Mouse (Mus musculus) regulatory T cell (primary cell): ENCODE measurements around the gene 4931406C07Rik.

Source experiments
- in situ Hi-C: fragments of 300-600 bp; cut with MboI, MseI; formaldehyde crosslinking; loops from one replicate; pipeline ENCODE4 v1.15.1; 2025; ENCODE audit warnings: high pct_unique_total_duplicates

The 4931406C07Rik gene

DNA sequence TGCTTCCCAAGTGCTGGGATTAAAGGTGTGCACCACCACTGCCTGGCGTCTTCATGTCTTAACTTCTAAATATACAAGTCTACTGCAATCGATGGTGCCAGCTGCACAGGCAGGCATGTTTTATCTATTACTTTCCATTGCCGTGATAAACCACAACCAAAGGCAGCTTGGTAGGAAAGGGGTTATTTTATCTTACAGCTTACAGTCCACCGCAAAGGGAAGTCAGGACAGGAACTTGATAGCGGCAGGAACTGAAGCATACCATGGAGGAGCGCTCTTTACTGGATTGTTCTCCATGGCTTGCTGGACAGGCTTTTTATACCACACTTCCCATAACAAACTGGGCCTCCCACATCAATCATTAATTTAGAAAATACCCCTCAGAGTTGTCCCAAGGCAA, 17.0 kb downstream of the 4931406C07Rik start:
- in situ Hi-C loops, result no loop called here

DNA sequence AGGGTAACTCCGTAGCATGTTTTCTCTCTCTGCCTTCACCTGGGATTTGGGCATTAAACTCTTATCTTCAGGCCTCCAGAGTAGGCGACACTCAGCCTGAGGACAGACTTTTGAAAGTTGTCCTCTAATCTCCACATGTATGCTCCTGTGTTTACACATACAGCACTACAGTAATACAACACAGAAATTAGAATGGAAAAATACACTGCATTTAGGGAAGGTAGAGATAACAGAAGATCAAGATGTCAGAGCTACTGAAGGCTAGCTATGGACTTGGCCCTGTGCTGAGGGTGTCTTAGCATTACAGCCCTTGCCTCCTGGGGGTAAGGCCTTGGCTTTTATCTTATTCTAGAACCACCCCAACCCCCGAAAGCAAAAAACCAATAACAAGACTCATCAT, 17.8 kb downstream of the 4931406C07Rik start:
- in situ Hi-C loops, result no loop called here

DNA sequence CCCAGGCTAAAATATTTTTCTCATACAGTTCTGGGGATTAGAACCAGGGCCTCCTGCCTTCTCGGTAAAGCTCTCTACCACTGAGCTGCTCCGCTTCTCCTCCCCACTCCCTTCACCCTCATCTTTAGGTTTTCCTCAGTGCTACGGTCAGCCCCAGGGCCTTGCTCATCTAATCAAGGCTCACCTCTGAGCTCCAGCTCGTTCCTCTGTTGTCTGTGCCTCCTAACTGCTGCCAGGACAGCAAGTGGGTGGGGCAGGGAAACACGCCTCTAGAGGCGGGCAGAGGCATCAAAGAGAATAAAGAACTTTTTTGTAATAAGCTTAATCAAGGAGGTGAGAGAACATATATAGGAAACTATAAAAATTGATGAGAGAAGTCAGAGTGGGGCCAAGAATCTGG, 18.4 kb downstream of the 4931406C07Rik start:
- in situ Hi-C loops, result no loop called here

DNA sequence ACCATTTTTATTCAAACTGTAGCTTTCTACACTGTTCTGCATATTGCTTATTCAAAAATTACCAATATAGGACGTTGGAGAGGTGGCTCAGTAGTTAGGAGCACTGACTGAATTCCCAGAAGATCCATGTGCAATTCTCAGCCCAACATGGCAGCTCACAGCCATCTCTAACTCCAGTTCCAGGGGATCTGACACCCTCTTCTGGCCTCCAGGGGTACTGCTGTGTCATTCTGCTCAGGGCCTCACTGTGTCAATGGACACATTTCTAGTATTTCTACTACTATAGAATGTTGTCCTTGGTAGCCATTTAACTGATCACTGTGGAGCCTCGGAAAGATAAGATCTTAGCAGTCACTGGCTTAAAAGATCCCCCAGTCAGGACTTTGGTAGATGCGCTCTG, 20.8 kb downstream of the 4931406C07Rik start:
- in situ Hi-C loops, result no loop called here

DNA sequence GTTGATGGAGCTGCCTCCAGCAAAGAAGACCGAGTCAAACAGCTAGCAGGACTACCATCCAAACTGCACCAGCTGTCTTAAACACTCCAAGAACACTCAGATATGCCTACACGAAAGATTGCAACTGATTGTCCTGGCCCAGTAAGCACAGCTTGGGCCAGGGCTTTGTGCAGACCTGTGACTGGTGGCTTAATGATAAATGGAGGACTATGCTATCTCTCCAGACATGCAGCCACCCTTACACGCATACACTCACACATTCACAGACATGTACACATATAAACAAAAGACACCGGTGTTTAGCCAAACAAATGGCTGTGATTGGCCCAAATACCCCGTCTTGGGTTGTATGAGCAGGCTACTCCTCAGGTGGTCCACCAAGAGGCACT, 25.8 kb downstream of the 4931406C07Rik start:
- in situ Hi-C loops, result no loop called here

DNA sequence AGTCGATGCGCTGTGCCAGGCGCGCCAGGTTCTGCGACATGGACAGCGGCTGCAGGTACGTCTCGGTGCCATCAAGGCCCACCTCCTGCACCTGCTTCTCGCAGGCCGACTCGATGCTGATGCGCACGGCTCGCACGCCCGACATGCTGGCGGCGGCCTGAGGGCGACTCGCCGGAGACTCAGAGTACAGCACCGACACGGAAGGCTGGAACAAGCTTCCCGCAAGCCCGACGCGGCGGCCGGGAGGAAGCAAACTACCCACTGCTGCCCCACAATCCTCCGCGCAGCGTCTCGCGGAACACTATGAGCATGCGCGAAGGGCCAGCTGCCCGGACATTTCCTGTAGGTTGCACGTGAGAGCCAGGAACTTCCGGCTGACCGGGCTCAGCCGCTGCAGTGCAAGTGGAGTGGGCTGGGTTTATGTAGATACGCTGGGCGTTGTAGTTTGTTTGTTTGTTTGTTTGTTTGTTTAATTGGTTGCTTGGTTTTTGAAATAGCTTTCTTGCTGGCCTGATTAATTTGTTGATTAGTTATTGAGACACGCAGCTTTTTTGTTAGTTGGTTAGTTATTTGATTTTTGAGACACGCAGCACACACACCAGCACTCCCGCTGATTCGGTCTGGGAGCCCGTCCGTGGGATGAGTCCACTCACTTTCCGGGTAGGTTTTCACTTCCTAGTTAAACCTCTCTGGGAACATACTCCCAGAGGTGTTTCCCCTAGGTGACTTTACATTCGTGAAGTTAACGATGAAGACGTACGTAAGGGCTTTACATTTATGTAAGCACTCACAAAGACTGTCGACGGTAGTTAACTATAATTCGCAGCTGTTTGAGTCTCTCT, 26.4 kb downstream of the 4931406C07Rik start, which contains the start of gene Med17:
TSS of gene Med17 (minus strand) at position 283 of the 842 bp plus-strand sequence.
- in situ Hi-C loops, result loop anchor here (5.0 to 10.0 kb wide), 2 partner anchors 493 to 775 kb away; partner anchors contain the start of genes Cwc15 and Kdm4d

DNA sequence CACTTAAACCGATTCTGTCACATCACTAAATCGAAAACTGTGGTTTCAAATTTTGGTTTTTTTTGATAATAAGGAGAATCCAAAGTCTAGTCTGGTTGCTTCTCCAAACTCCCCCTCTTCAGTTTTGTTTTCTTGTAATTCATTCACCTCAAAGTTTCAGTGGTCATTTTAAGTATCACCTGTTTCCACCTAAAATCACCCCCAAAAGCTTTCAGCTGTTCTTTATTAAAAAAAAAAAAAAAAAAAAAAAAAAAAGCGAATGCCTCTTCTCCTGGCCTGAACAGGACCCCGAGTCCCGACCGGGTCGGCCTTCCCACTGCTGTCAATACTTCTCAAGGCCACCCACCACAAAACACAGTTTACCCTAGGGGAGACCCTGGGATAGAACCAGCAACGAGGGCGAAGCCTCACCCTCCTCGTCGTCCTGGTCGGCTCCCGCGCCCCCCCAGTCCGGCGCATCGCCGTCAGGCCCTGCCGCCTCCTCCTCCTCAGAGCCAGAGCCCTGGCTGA, 27.1 kb downstream of the 4931406C07Rik start:
- in situ Hi-C loops, result loop anchor here (5.0 to 10.0 kb wide), 2 partner anchors 492 to 774 kb away; partner anchors contain the start of genes Cwc15 and Kdm4d

DNA sequence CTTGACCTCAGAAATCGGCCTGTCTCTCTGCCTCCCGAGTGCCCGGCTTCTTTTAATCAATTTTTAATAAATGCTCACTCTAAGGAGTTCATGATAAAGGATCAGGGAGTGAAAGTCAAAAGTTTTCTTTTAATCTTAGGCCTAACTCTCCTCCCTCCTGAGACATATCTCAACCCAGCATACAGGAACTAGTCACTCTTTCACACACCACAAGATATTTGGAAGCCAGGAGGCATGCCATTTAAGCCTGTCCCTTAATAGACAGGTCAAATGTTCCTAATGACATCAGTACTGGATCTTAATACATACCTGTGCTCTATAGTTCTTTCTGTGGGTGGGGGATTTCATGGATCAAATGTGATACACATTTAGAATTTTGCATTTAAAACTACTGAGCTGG, 27.9 kb downstream of the 4931406C07Rik start:
- in situ Hi-C loops, result loop anchor here (5.0 to 10.0 kb wide), 2 partner anchors 491 to 774 kb away; partner anchors contain the start of genes Cwc15 and Kdm4d

DNA sequence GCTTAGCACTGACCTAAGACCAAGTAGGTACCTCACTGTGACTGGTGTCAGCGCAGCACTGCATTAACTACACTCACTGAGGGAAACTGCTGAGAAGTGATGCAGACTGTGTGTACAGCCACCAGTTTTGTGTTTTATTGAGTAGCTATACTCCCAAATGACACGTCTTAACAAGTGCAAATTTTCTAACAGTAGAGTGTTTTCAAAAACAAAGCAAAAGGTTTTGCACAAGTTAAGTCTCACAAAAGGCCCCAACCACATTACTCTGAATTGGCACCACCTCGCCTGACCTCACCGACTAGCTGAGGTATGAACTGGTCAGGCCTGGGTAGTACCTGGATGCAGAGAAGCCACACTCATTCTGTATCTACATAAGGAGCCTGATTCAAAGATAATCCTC, 29.4 kb downstream of the 4931406C07Rik start:
- in situ Hi-C loops, result loop anchor here (5.0 to 10.0 kb wide), 2 partner anchors 490 to 772 kb away; partner anchors contain the start of genes Cwc15 and Kdm4d

DNA sequence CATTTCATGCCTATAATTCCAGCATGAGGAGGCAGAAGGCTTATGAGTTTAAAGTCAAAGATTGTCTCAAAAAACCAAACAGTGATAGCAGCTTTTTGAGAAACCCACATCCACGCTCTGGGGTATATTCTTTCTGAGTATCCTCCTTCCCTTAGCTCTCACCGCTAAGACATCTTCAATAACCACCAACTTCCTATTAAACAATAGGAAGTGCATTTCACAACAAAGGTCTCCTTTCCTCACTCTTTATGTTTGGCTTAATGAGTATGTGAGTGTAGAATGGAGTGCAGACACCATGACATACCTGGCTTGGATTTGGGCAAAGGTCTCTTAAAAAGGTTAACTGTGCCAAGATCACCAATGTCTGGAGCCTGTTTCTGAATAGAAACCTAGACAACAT, 32.3 kb downstream of the 4931406C07Rik start:
- in situ Hi-C loops, result loop anchor here (10.0 kb wide), 1 partner anchor 769 kb away; the partner anchor contains the start of genes Cwc15 and Kdm4d

DNA sequence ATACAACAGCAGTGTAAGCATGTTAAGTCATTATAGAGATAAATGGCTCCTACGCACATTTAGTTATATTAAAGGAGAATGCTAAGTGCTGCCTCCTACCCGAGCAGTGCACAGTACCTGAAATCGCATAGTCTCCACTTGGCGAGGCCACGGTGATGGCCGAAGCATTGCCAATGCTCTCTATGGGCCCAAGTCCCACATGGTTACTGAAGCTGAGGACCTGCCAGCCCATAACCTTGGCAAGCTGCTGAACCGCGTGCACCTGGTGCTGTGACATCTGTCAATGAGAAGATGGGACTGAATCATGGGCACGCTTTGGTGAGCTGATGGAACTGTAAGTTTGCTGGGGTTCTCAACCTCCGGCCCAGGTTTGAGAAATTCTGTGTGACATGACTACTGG, 42.8 kb downstream of the 4931406C07Rik start:
- in situ Hi-C loops, result no loop called here

DNA sequence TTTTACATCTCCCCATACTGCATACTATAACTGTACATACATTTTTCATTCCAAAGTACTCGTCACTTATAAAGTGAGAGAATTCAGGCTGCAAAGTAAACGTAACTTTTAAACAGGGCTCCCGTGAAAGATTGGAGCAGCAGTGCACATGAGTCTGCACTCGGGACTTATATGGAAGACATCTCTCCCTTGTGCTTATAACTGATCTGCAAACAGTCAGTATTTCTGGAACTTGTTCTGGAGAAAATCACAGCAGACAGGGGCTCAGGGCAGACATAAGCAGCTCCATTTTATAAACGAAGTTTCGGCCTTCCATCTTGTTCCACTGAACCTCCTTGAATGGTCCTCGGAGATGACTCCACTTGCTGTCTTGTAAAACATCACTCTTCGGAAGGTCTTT, 44.3 kb downstream of the 4931406C07Rik start:
- in situ Hi-C loops, result no loop called here

DNA sequence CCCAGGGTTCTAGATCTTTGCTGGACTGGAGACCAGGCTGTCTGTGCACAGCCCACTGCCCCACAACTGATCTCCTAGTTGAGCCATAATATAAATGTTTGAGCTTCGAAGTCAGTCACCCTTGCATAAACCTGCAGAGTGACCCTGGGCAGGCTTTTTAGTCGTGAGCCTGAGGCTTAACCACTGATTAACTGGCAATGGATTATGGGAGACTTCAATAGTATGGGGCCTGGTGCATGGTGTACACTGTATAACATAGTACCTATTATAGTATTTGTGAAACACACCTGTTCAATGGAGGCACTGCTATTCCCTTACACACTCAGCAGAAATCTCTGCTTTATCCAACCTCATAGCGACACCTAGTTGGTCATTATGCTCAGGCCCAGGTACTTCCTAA, 50.0 kb downstream of the 4931406C07Rik start:
- in situ Hi-C loops, result no loop called here

DNA sequence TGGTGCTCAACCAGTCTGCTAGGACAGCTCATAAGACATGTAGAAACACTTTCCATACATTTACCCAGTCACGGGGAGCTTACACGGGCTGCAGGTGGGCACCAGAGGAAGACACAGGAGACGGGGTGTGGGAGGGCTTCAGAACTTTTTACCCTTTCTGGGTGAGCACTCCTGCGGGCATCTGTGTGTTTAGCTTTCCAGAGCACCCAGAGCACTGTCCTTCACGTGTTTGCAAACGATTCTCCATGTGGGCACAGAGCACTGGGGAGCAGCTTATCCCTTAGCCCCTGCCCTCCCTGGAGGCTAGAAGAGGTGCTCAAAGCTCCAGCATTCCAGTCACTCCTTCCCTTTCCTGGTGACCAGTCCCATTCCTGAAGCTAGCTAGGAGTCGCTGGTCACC, 51.7 kb downstream of the 4931406C07Rik start:
- in situ Hi-C loops, result no loop called here

DNA sequence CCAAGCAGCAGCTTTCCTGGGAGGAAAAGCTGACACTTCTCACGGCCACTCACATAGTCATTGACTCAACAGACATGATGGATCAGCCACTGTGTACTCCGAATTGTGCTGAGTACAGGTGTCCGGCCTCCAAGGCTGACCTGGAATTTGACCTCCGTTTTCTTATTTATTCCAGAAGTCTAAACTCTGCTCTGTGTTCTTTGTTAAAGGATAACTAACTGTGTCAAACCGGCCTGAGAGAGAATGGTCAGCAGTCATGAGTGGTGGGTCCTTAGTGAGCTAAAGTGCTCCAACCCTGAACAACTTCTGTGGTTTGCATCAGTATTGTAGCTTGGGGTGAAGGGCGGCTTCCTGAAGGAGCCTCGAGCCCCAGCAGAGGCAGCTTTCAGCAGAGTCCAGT, 54.1 kb downstream of the 4931406C07Rik start:
- in situ Hi-C loops, result no loop called here

DNA sequence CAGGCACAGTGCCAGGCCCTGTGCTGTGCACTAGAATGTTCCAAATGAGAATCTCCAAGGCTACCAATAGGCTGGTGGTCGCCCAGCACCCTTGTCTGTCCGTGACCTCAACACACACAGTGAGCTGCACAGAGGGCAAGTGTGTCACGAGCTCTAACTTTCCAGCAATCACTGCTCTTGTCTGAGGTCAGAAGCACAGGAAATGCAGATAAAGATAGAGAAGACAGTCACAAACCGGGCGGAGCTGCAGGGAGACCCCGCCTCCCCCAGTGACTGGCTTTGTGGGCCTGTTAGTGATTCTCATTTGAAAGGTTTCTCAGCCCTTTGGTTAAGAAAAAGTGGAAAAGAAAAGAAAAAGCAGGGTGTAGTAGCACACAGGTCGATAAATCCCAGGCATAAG, 55.9 kb downstream of the 4931406C07Rik start:
- in situ Hi-C loops, result no loop called here

DNA sequence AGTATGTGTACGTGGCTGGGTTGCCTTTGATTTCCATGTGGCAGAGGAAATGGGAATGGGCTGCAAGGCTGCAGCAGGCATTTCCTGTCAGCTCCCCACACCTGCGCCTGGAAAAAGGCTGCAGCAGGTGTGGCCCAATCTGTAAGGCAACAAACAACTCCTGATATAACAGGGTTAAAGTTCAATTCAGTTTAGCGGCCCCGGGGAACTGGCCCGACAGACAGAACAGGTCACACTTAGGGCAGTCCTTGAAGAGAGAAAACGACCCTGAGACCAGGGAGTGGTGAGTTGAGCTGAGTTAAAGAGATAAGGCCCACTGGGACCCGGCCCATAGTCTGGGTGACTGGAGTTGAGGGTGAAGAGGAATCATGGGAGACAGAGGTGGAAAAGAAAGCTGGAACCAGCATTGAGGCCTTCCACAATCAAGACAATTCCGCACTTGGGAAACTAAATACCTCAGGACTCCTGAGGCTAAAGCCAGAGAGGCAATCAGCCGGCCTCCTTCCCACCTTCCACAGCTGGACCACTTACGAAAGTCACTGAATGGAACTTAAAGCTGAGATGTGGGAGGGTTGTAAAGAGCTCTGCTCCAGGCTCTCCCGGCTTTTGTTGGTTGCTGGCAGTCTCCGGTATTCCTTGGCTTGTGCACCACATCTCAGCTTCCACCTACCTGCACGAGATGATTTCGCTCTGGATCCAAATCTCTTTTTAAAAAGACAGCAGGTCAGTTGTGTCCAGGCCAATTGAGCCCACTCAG, 60.8 kb downstream of the 4931406C07Rik start:
- in situ Hi-C loops, result no loop called here

DNA sequence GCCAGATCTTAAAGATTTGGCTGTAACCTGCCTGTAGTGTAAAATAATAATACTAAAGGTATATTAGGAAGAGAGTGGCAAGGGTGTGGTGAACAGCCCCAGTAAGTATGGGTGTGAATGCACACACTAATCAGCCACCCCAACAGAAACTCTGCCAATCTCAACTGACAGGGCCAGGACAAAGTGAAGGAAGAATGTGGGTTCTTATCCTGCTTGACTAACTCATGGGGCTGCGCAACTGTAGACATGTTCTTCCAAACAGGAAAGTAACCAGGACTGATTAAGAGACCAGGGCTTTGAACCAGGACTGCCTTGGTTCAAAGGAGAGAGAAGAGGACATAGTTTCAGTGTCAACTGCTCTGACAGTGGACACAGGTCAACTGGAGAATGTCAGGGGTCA, 64.1 kb downstream of the 4931406C07Rik start:
- in situ Hi-C loops, result no loop called here

DNA sequence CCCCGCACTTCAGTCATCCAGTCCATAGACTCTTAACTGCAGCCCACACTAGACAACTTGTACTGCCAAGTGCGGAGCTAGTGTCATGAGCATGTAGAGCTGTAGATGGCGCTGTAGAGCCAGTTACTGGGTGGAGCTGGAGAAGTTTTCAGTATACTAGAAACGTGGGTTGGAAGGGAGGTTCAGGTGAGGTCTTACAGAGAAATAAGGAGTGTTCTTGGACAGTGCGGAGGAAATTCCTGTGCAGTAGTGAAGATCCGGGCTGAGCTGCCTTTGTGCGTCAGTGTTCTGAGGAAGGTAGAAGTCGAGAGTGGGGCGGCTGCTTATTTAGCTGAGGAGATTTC, 64.7 kb downstream of the 4931406C07Rik start:
- in situ Hi-C loops, result no loop called here

DNA sequence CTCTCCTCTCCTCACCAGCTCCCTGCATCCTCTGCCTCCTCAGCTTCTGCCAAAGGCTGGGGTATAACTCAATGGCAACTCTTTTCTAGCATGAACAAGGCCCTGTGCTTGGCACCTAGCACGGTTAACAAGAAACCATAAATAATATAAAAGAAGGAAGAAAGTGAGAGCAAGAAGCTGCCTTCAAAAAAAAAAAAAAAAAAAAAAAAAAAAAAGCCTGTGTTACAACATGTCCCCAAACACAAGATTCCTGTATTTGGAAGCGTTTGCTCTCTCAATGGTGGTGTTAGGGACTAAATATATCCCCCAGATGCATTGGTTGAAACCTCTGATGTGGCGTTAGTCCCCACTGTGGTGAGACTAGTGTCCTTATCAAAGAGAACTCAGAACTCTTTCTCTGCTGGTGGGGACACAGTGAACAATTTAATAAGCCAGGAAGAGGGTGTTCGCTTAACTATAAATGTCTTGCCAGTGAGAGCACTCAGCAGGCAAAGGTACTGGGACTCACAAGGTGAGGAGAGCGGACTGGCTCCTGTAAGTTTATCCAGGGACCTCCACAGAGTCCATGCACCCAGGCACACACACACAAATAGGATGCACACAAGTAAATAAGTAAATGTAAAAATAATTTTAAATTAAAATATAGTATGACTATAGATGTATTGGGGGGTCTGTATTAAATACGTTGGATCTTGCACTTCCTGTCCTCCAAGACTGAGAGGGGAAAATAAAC, 65.2 kb downstream of the 4931406C07Rik start:
- in situ Hi-C loops, result no loop called here

DNA sequence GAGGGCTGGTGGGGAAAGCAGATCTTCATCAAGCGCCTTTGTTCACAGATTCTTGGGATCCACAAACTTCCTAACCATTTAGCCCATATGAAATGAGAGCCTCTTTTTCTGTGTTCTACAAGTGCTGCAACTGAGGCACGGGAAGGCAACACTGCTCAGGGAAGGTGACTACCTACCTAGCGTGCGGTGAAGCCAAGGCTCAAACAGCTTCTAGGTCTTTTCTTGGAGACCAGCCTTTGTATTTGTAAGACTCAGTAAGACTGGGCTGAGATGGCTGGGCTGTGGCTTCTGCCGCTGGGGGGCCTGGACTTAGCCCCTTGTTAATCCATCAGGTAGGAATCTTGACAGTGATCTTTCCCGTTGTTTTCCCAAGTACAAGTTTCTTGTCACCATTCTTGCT, 66.2 kb downstream of the 4931406C07Rik start:
- in situ Hi-C loops, result no loop called here
